Mouse (Mus musculus): ENCODE data around the gene Slc25a3. TPM values are rescaled to one million over a fixed set of nuclear protein-coding genes. Genes with fewer than 3 reads are reported as not detected.

Gene Slc25a3
- polyA plus RNA-seq, 1 experiment from 2014 or later: 526 TPM

GRCm38 (mm10) chr10:91145413-91145812 lies 21.6 kb upstream of the Slc25a3 start:
- Histone ChIP-seq H3K4me3 (ENCODE audit: low read depth, low read length) (no peak overlapping the region), H3K9ac (ENCODE audit: low read depth, low read length) (no peak overlapping the region), H3K27me3 (replicated peaks; ENCODE audit: control insufficient read depth, insufficient read depth, low read length) (no peaks in the 10 kb centered on the region), H3K36me3 (ENCODE audit: control insufficient read depth, insufficient read depth, low read length) (peaks cover 48% of the 10 kb centered on the region), H3K9me3 (ENCODE audit: control insufficient read depth, low read length) (no peaks in the 10 kb centered on the region), H3K27ac (replicated peaks; ENCODE audit: low read depth, low read length) (no peak overlapping the region), H3K4me1 (ENCODE audit: control insufficient read depth, insufficient read depth, low read length) (no peaks in the 10 kb centered on the region), H3K4me2 (ENCODE audit: low read depth, low read length) (no peak overlapping the region)
- ATAC-seq (ENCODE audit: low read depth) (no peak), DNase-seq (ENCODE audit: low spot score) (no peak)
- WGBS: 95% methylated on average over 7 of the region's 7 CpGs

- WGBS: 65% methylated on average over 18 of the region's 18 CpGs
- Histone ChIP-seq H3K4me3 (ENCODE audit: low read depth, low read length) (no peak overlapping the region), H3K9me3 (ENCODE audit: control insufficient read depth, low read length) (no peaks in the 10 kb centered on the region), H3K36me3 (ENCODE audit: control insufficient read depth, insufficient read depth, low read length) (peaks cover 30% of the 10 kb centered on the region), H3K4me1 (ENCODE audit: control insufficient read depth, insufficient read depth, low read length) (no peaks in the 10 kb centered on the region), H3K27me3 (replicated peaks; ENCODE audit: control insufficient read depth, insufficient read depth, low read length) (no peaks in the 10 kb centered on the region), H3K4me2 (ENCODE audit: low read depth, low read length) (no peak overlapping the region), H3K9ac (ENCODE audit: low read depth, low read length) (no peak overlapping the region), H3K27ac (replicated peaks; ENCODE audit: low read depth, low read length) (no peak overlapping the region; the same call in 1 of the 2 replicates)
- ATAC-seq (ENCODE audit: low read depth) (no peak), DNase-seq (ENCODE audit: low spot score) (no peak)
Measured at GRCm38 (mm10) chr10:91143313-91144230, 19.7 kb upstream of the Slc25a3 start.

GRCm38 (mm10) chr10:91142654-91143191 lies 18.9 kb upstream of the Slc25a3 start:
- no peak overlapping the region for H3K9ac ChIP-seq (ENCODE audit: low read depth, low read length)
- no peak overlapping the region for H3K4me3 ChIP-seq (ENCODE audit: low read depth, low read length)
- WGBS: 47% methylated on average over 10 of the region's 10 CpGs
- H3K4me1 ChIP-seq (ENCODE audit: control insufficient read depth, insufficient read depth, low read length): no peaks in the 10 kb centered on the region
- no peak overlapping the region; the same call in 1 of the 2 replicates for H3K27ac ChIP-seq (replicated peaks; ENCODE audit: low read depth, low read length)
- no peak for ATAC-seq (ENCODE audit: low read depth)
- H3K36me3 ChIP-seq (ENCODE audit: control insufficient read depth, insufficient read depth, low read length): peaks cover 25% of the 10 kb centered on the region
- no peaks in the 10 kb centered on the region for H3K27me3 ChIP-seq (replicated peaks; ENCODE audit: control insufficient read depth, insufficient read depth, low read length)
- H3K9me3 ChIP-seq (ENCODE audit: control insufficient read depth, low read length): no peaks in the 10 kb centered on the region
- no peak for DNase-seq (ENCODE audit: low spot score)
- H3K4me2 ChIP-seq (ENCODE audit: low read depth, low read length): no peak overlapping the region

- ATAC-seq (ENCODE audit: low read depth) (no peak), DNase-seq (ENCODE audit: low spot score) (peak; percentile 65)
- Histone ChIP-seq H3K4me3 (ENCODE audit: low read depth, low read length) (no peak overlapping the region), H3K9ac (ENCODE audit: low read depth, low read length) (no peak overlapping the region), H3K36me3 (ENCODE audit: control insufficient read depth, insufficient read depth, low read length) (peaks cover 15% of the 10 kb centered on the region), H3K9me3 (ENCODE audit: control insufficient read depth, low read length) (no peaks in the 10 kb centered on the region), H3K27me3 (replicated peaks; ENCODE audit: control insufficient read depth, insufficient read depth, low read length) (no peaks in the 10 kb centered on the region), H3K4me2 (ENCODE audit: low read depth, low read length) (no peak overlapping the region), H3K4me1 (ENCODE audit: control insufficient read depth, insufficient read depth, low read length) (no peaks in the 10 kb centered on the region), H3K27ac (replicated peaks; ENCODE audit: low read depth, low read length) (no peak overlapping the region)
- WGBS: 50% methylated on average over 2 of the region's 2 CpGs
Measured at GRCm38 (mm10) chr10:91141564-91141963, 17.7 kb upstream of the Slc25a3 start.

- Histone ChIP-seq H3K9ac (ENCODE audit: low read depth, low read length) (no peak overlapping the region), H3K27me3 (replicated peaks; ENCODE audit: control insufficient read depth, insufficient read depth, low read length) (no peaks in the 10 kb centered on the region), H3K4me1 (ENCODE audit: control insufficient read depth, insufficient read depth, low read length) (no peaks in the 10 kb centered on the region), H3K27ac (replicated peaks; ENCODE audit: low read depth, low read length) (no peak overlapping the region), H3K4me3 (ENCODE audit: low read depth, low read length) (no peak overlapping the region), H3K36me3 (ENCODE audit: control insufficient read depth, insufficient read depth, low read length) (no peaks in the 10 kb centered on the region), H3K9me3 (ENCODE audit: control insufficient read depth, low read length) (no peaks in the 10 kb centered on the region), H3K4me2 (ENCODE audit: low read depth, low read length) (no peak overlapping the region)
- 89% methylated on average over 14 of the region's 14 CpGs for WGBS
- no peak for ATAC-seq (ENCODE audit: low read depth)
- no peak for DNase-seq (ENCODE audit: low spot score)
Measured at GRCm38 (mm10) chr10:91139148-91139766, 15.4 kb upstream of the Slc25a3 start.

GRCm38 (mm10) chr10:91138317-91138716 lies 14.5 kb upstream of the Slc25a3 start:
- Histone ChIP-seq H3K9ac (ENCODE audit: low read depth, low read length) (no peak overlapping the region), H3K4me3 (ENCODE audit: low read depth, low read length) (no peak overlapping the region), H3K27me3 (replicated peaks; ENCODE audit: control insufficient read depth, insufficient read depth, low read length) (no peaks in the 10 kb centered on the region), H3K4me2 (ENCODE audit: low read depth, low read length) (no peak overlapping the region), H3K4me1 (ENCODE audit: control insufficient read depth, insufficient read depth, low read length) (no peaks in the 10 kb centered on the region), H3K9me3 (ENCODE audit: control insufficient read depth, low read length) (no peaks in the 10 kb centered on the region), H3K36me3 (ENCODE audit: control insufficient read depth, insufficient read depth, low read length) (no peaks in the 10 kb centered on the region), H3K27ac (replicated peaks; ENCODE audit: low read depth, low read length) (no peak overlapping the region)
- DNase-seq (ENCODE audit: low spot score) (no peak), ATAC-seq (ENCODE audit: low read depth) (no peak)
- 61% methylated on average over 3 of the region's 3 CpGs for WGBS

- H3K4me3 ChIP-seq (ENCODE audit: low read depth, low read length): no peak overlapping the region
- H3K9me3 ChIP-seq (ENCODE audit: control insufficient read depth, low read length): no peaks in the 10 kb centered on the region
- no peak overlapping the region for H3K4me2 ChIP-seq (ENCODE audit: low read depth, low read length)
- H3K9ac ChIP-seq (ENCODE audit: low read depth, low read length): no peak overlapping the region
- ATAC-seq (ENCODE audit: low read depth) (no peak), DNase-seq (ENCODE audit: low spot score) (no peak)
- WGBS: 82% methylated on average over 9 of the region's 9 CpGs
- H3K4me1 ChIP-seq (ENCODE audit: control insufficient read depth, insufficient read depth, low read length): no peaks in the 10 kb centered on the region
- no peak overlapping the region for H3K27ac ChIP-seq (replicated peaks; ENCODE audit: low read depth, low read length)
- H3K36me3 ChIP-seq (ENCODE audit: control insufficient read depth, insufficient read depth, low read length): no peaks in the 10 kb centered on the region
- no peaks in the 10 kb centered on the region for H3K27me3 ChIP-seq (replicated peaks; ENCODE audit: control insufficient read depth, insufficient read depth, low read length)
Measured at GRCm38 (mm10) chr10:91137400-91137799, 13.5 kb upstream of the Slc25a3 start.

- Histone ChIP-seq H3K27me3 (replicated peaks; ENCODE audit: control insufficient read depth, insufficient read depth, low read length) (no peaks in the 10 kb centered on the region), H3K27ac (replicated peaks; ENCODE audit: low read depth, low read length) (no peak overlapping the region), H3K9me3 (ENCODE audit: control insufficient read depth, low read length) (no peaks in the 10 kb centered on the region), H3K4me2 (ENCODE audit: low read depth, low read length) (no peak overlapping the region), H3K4me3 (ENCODE audit: low read depth, low read length) (no peak overlapping the region), H3K4me1 (ENCODE audit: control insufficient read depth, insufficient read depth, low read length) (no peaks in the 10 kb centered on the region), H3K36me3 (ENCODE audit: control insufficient read depth, insufficient read depth, low read length) (no peaks in the 10 kb centered on the region), H3K9ac (ENCODE audit: low read depth, low read length) (no peak overlapping the region)
- DNase-seq (ENCODE audit: low spot score) (no peak), ATAC-seq (ENCODE audit: low read depth) (no peak)
- WGBS: 89% methylated on average over 7 of the region's 7 CpGs
Measured at GRCm38 (mm10) chr10:91135302-91135972, 11.6 kb upstream of the Slc25a3 start.

Data from embryonic facial prominence, embryonic 14.5 days (tissue).